Mouse (Mus musculus): ENCODE data around the gene Klhl8. TPM values are rescaled to one million over a fixed set of nuclear protein-coding genes. Genes with fewer than 3 reads are reported as not detected.

Klhl8 gene
- polyA plus RNA-seq, 1 experiment from 2014 or later, result 13.3 TPM

- H3K36me3 ChIP-seq (ENCODE audit: control insufficient read depth, insufficient read depth, low read length), result peaks cover 5% of the 10 kb centered on the region; the same call in 1 of the 2 replicates
- H3K9me3 ChIP-seq (ENCODE audit: control insufficient read depth, low read length), result no peaks in the 10 kb centered on the region
- H3K4me1 ChIP-seq (ENCODE audit: control insufficient read depth, insufficient read depth, low read length), result 0 out of 2 replicates have a peak, but pooled peaks cover 6% of the 10 kb centered on the region
- no peak overlapping the region for H3K4me3 ChIP-seq (ENCODE audit: low read length)
- no peak overlapping the region for H3K9ac ChIP-seq (ENCODE audit: low read depth, low read length)
- H3K4me2 ChIP-seq (replicated peaks; ENCODE audit: low read depth, low read length), result no peak overlapping the region
- H3K27me3 ChIP-seq (ENCODE audit: control insufficient read depth, insufficient read depth, low read length), result no peaks in the 10 kb centered on the region
- peak; percentile 60 for ATAC-seq (ENCODE audit: low FRiP score, low TSS enrichment)
- WGBS, result 59% methylated on average over 5 of the region's 5 CpGs
- no peak overlapping the region for H3K27ac ChIP-seq (ENCODE audit: low read depth, low read length)
Measured at GRCm38 (mm10) chr5:103856286-103857009, 54.6 kb downstream of the Klhl8 start.

- H3K9ac ChIP-seq (ENCODE audit: low read depth, low read length), result no peak overlapping the region
- ATAC-seq (ENCODE audit: low FRiP score, low TSS enrichment), result peak; percentile 43; the same call in 1 of the 2 replicates
- 85% methylated on average over 14 of the region's 14 CpGs for WGBS
- 0 out of 2 replicates have a peak, but pooled peaks cover 6% of the 10 kb centered on the region for H3K4me1 ChIP-seq (ENCODE audit: control insufficient read depth, insufficient read depth, low read length)
- no peak overlapping the region for H3K4me2 ChIP-seq (replicated peaks; ENCODE audit: low read depth, low read length)
- H3K4me3 ChIP-seq (ENCODE audit: low read length), result no peak overlapping the region
- H3K27me3 ChIP-seq (ENCODE audit: control insufficient read depth, insufficient read depth, low read length), result no peaks in the 10 kb centered on the region
- H3K36me3 ChIP-seq (ENCODE audit: control insufficient read depth, insufficient read depth, low read length), result peaks cover 11% of the 10 kb centered on the region; the same call in 1 of the 2 replicates
- H3K27ac ChIP-seq (ENCODE audit: low read depth, low read length), result no peak overlapping the region
- no peaks in the 10 kb centered on the region for H3K9me3 ChIP-seq (ENCODE audit: control insufficient read depth, low read length)
Measured at GRCm38 (mm10) chr5:103855483-103856211, 55.4 kb downstream of the Klhl8 start.

- Histone ChIP-seq H3K27ac (ENCODE audit: low read depth, low read length) (no peak overlapping the region), H3K4me3 (ENCODE audit: low read length) (no peak overlapping the region), H3K4me1 (ENCODE audit: control insufficient read depth, insufficient read depth, low read length) (0 out of 2 replicates have a peak, but pooled peaks cover 6% of the 10 kb centered on the region), H3K9ac (ENCODE audit: low read depth, low read length) (no peak overlapping the region), H3K4me2 (replicated peaks; ENCODE audit: low read depth, low read length) (no peak overlapping the region), H3K27me3 (ENCODE audit: control insufficient read depth, insufficient read depth, low read length) (no peaks in the 10 kb centered on the region), H3K36me3 (ENCODE audit: control insufficient read depth, insufficient read depth, low read length) (peaks cover 15% of the 10 kb centered on the region; the same call in 1 of the 2 replicates), H3K9me3 (ENCODE audit: control insufficient read depth, low read length) (no peaks in the 10 kb centered on the region)
- WGBS, result 93% methylated on average over 5 of the region's 5 CpGs
- no peak for ATAC-seq (ENCODE audit: low FRiP score, low TSS enrichment)
Measured at GRCm38 (mm10) chr5:103854807-103855194, 56.3 kb downstream of the Klhl8 start.

GRCm38 (mm10) chr5:103854041-103854806, 56.8 kb downstream of the Klhl8 start:
- Histone ChIP-seq H3K27me3 (ENCODE audit: control insufficient read depth, insufficient read depth, low read length) (no peaks in the 10 kb centered on the region), H3K36me3 (ENCODE audit: control insufficient read depth, insufficient read depth, low read length) (peaks cover 20% of the 10 kb centered on the region; the same call in 1 of the 2 replicates), H3K4me3 (ENCODE audit: low read length) (no peak overlapping the region), H3K4me1 (ENCODE audit: control insufficient read depth, insufficient read depth, low read length) (0 out of 2 replicates have a peak, but pooled peaks cover 6% of the 10 kb centered on the region), H3K4me2 (replicated peaks; ENCODE audit: low read depth, low read length) (no peak overlapping the region), H3K27ac (ENCODE audit: low read depth, low read length) (no peak overlapping the region), H3K9me3 (ENCODE audit: control insufficient read depth, low read length) (no peaks in the 10 kb centered on the region), H3K9ac (ENCODE audit: low read depth, low read length) (no peak overlapping the region)
- no peak for ATAC-seq (ENCODE audit: low FRiP score, low TSS enrichment)
- WGBS, result 75% methylated on average over 17 of the region's 17 CpGs

GRCm38 (mm10) chr5:103852756-103853549, 58.1 kb downstream of the Klhl8 start:
- no peak overlapping the region for H3K4me2 ChIP-seq (replicated peaks; ENCODE audit: low read depth, low read length)
- ATAC-seq (ENCODE audit: low FRiP score, low TSS enrichment), result no peak
- 76% methylated on average over 4 of the region's 4 CpGs for WGBS

GRCm38 (mm10) chr5:103848546-103848945, 62.5 kb downstream of the Klhl8 start:
- Histone ChIP-seq H3K36me3 (ENCODE audit: control insufficient read depth, insufficient read depth, low read length) (peaks cover 23% of the 10 kb centered on the region; the same call in 1 of the 2 replicates), H3K9me3 (ENCODE audit: control insufficient read depth, low read length) (no peaks in the 10 kb centered on the region), H3K4me2 (replicated peaks; ENCODE audit: low read depth, low read length) (no peak overlapping the region), H3K4me1 (ENCODE audit: control insufficient read depth, insufficient read depth, low read length) (peaks cover 24% of the 10 kb centered on the region), H3K9ac (ENCODE audit: low read depth, low read length) (no peak overlapping the region), H3K27ac (ENCODE audit: low read depth, low read length) (no peak overlapping the region), H3K4me3 (ENCODE audit: low read length) (no peak overlapping the region), H3K27me3 (ENCODE audit: control insufficient read depth, insufficient read depth, low read length) (no peaks in the 10 kb centered on the region)
- ATAC-seq (ENCODE audit: low FRiP score, low TSS enrichment), result no peak
- 66% methylated on average over 8 of the region's 8 CpGs for WGBS

More at GRCm38 (mm10) chr5:103852756-103853549, 58.1 kb downstream of the Klhl8 start:
- Histone ChIP-seq H3K27ac (ENCODE audit: low read depth, low read length) (no peak overlapping the region), H3K4me1 (ENCODE audit: control insufficient read depth, insufficient read depth, low read length) (peaks cover 13% of the 10 kb centered on the region), H3K36me3 (ENCODE audit: control insufficient read depth, insufficient read depth, low read length) (peaks cover 21% of the 10 kb centered on the region; the same call in 1 of the 2 replicates), H3K4me3 (ENCODE audit: low read length) (no peak overlapping the region), H3K9me3 (ENCODE audit: control insufficient read depth, low read length) (no peaks in the 10 kb centered on the region), H3K27me3 (ENCODE audit: control insufficient read depth, insufficient read depth, low read length) (no peaks in the 10 kb centered on the region), H3K9ac (ENCODE audit: low read depth, low read length) (no peak overlapping the region)

GRCm38 (mm10) chr5:103846609-103847008, 64.5 kb downstream of the Klhl8 start:
- Histone ChIP-seq H3K4me1 (ENCODE audit: control insufficient read depth, insufficient read depth, low read length) (peaks cover 21% of the 10 kb centered on the region), H3K27me3 (ENCODE audit: control insufficient read depth, insufficient read depth, low read length) (no peaks in the 10 kb centered on the region), H3K4me3 (ENCODE audit: low read length) (no peak overlapping the region), H3K9ac (ENCODE audit: low read depth, low read length) (no peak overlapping the region), H3K36me3 (ENCODE audit: control insufficient read depth, insufficient read depth, low read length) (peaks cover 32% of the 10 kb centered on the region), H3K4me2 (replicated peaks; ENCODE audit: low read depth, low read length) (no peak overlapping the region), H3K9me3 (ENCODE audit: control insufficient read depth, low read length) (no peaks in the 10 kb centered on the region), H3K27ac (ENCODE audit: low read depth, low read length) (no peak overlapping the region)
- 24% methylated on average over 5 of the region's 5 CpGs for WGBS
- ATAC-seq (ENCODE audit: low FRiP score, low TSS enrichment), result peak; percentile 74

- Histone ChIP-seq H3K4me3 (ENCODE audit: low read length) (no peak overlapping the region), H3K4me1 (ENCODE audit: control insufficient read depth, insufficient read depth, low read length) (peaks cover 21% of the 10 kb centered on the region), H3K27ac (ENCODE audit: low read depth, low read length) (0 out of 2 replicates have a peak overlapping the region, but pooled peaks have one; percentile 55), H3K36me3 (ENCODE audit: control insufficient read depth, insufficient read depth, low read length) (peaks cover 30% of the 10 kb centered on the region), H3K27me3 (ENCODE audit: control insufficient read depth, insufficient read depth, low read length) (no peaks in the 10 kb centered on the region), H3K9me3 (ENCODE audit: control insufficient read depth, low read length) (no peaks in the 10 kb centered on the region), H3K9ac (ENCODE audit: low read depth, low read length) (no peak overlapping the region), H3K4me2 (replicated peaks; ENCODE audit: low read depth, low read length) (no peak overlapping the region)
- WGBS, result 53% methylated on average over 10 of the region's 10 CpGs
- ATAC-seq (ENCODE audit: low FRiP score, low TSS enrichment), result peak; percentile 17
Measured at GRCm38 (mm10) chr5:103846154-103846551, 64.9 kb downstream of the Klhl8 start.

All from kidney, embryonic 14.5 days (tissue).